8 mouse cellular contexts compared by ENCODE assay signal in the genomic region with DNA sequence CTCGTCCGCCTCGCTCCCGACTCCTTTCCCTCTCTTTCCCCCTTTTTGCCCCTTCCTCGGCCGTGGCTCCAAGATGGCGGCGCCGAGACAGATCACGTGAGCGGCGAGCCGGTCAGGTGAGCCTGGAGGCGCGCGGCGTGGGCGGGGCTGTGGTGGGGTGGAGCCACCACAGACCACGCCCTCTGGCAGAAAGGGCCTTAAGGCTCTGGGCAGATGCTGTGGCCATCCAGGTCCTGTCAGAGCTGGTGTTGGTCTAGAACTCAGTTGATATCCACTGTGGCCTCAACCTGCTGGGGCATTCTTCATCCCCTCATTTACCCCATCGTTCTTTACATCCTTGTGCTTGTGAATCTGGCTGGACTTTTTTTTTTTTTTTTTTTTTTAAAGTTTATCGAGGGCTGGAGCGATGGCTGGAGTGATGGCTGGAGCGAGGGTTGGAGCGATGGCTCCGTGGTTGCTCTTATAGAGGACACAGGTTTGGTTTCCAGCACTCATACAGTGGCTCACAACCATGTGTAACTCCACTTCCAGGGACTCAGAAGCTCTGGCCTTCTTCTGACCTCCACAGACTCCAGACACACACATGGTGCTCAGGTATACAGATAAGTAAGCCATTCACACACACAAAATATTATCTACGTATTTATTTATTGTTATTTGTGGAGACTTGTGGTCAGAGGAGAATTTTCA. TPM values are rescaled to one million over a fixed set of nuclear protein-coding genes. Genes with fewer than 3 reads are reported as not detected.
DNase-seq lines count a peak whose midpoint lies in the region; ATAC-seq and TF ChIP-seq lines count a peak whose summit lies in the region.

A gene (minus strand): TSS at position 98 of the 690 bp plus-strand sequence.

- H3K9ac ChIP-seq in hindbrain, embryonic 11.5 days (ENCODE audit: low read depth, low read length): peak within 1 kb of the TSS; percentile 93
- peak within 1 kb of the TSS; percentile 91 for H3K9ac ChIP-seq in lung, embryonic 16.5 days (ENCODE audit: low read length)

- CTCF ChIA-PET in Patski (lab: Charles Lee): interaction anchor here (0.7 kb wide), 1 partner anchor 167 kb away, joined by 3 read pairs; no protein-coding TSS in a partner anchor

- peak within 1 kb of the TSS; percentile 94 for H3K4me3 ChIP-seq in hindbrain, embryonic 11.5 days (ENCODE audit: low read depth, low read length)
- H3K4me3 ChIP-seq in lung, embryonic 16.5 days (ENCODE audit: low read length): peak within 1 kb of the TSS; percentile 81

- 21% methylated on average over 26 of the region's 26 CpGs for WGBS in hindbrain, embryonic 11.5 days
- 23% methylated on average over 22 of the region's 26 CpGs for WGBS in lung, embryonic 16.5 days

- POLR2A ChIA-PET in Patski (lab: Charles Lee): interaction anchor here (1.6 kb wide), 1 partner anchor 18 kb away, joined by 3 read pairs; no protein-coding TSS in a partner anchor

- no peaks in the 10 kb centered on the region for H3K9me3 ChIP-seq in hindbrain, embryonic 11.5 days (ENCODE audit: control insufficient read depth, low read length)
- H3K9me3 ChIP-seq in lung, embryonic 16.5 days (ENCODE audit: control insufficient read depth, low read length): no peaks in the 10 kb centered on the region

- peak; percentile 37 for DNase-seq in Patski (ENCODE audit: low read depth, low spot score)
- peak; percentile 96 to 97 for DNase-seq in cerebellum, postnatal 10 days
- peak; percentile 60 to 91 for DNase-seq in frontal cortex, adult 2 months (ENCODE audit: extremely low spot score in 1 of 2, low spot score in 1 of 2)
- DNase-seq in hindbrain, embryonic 11.5 days (ENCODE audit: low spot score): peak; percentile 95
- DNase-seq in layer of hippocampus, adult 9-11 months: peak; percentile 89
- peak; percentile 88 for DNase-seq in ovary, postnatal 14 days (ENCODE audit: low spot score)
- peak; percentile 89 for DNase-seq in thymus, postnatal 14 days

- in situ Hi-C loops in Patski (cut with MboI; ENCODE audit: low pct_unique_long_range_greater_than_20kb): no loop called here

- peak; percentile 91 for ATAC-seq in Patski
- ATAC-seq in hindbrain, embryonic 11.5 days (ENCODE audit: low FRiP score): peak; percentile 94
- peak; percentile 97 for ATAC-seq in lung, embryonic 16.5 days (ENCODE audit: low read depth)

- H3K27me3 ChIP-seq in Patski: no peaks in the 10 kb centered on the region
- H3K27me3 ChIP-seq in hindbrain, embryonic 11.5 days (ENCODE audit: control insufficient read depth, insufficient read depth, low read length): no peaks in the 10 kb centered on the region
- no peaks in the 10 kb centered on the region for H3K27me3 ChIP-seq in lung, embryonic 16.5 days (ENCODE audit: control insufficient read depth, insufficient read depth, low read depth, low read length)

- no peak for TF ChIP-seq CTCF in Patski (IDR thresholded peaks at IDR 0.05)

- peak within 1 kb of the TSS; percentile 69 for H3K4me2 ChIP-seq in hindbrain, embryonic 11.5 days (replicated peaks; ENCODE audit: low read depth, low read length)
- peak within 1 kb of the TSS; percentile 86 for H3K4me2 ChIP-seq in lung, embryonic 16.5 days (ENCODE audit: low read depth, low read length)

- H3K27ac ChIP-seq in hindbrain, embryonic 11.5 days (ENCODE audit: low read depth, low read length): peak within 1 kb of the TSS; percentile 86
- H3K27ac ChIP-seq in lung, embryonic 16.5 days (ENCODE audit: low read length): peak within 1 kb of the TSS; percentile 62

- no peaks in the 10 kb centered on the region for H3K4me1 ChIP-seq in hindbrain, embryonic 11.5 days (replicated peaks; ENCODE audit: control insufficient read depth, insufficient read depth, low read length)
- peaks cover 6% of the 10 kb centered on the region; the same call in 1 of the 2 replicates for H3K4me1 ChIP-seq in lung, embryonic 16.5 days (replicated peaks; ENCODE audit: control insufficient read depth, insufficient read depth, low read length)

- H3K36me3 ChIP-seq in hindbrain, embryonic 11.5 days (ENCODE audit: control insufficient read depth, insufficient read depth, low read length): 0 out of 2 replicates have a peak, but pooled peaks cover 3% of the 10 kb centered on the region
- H3K36me3 ChIP-seq in lung, embryonic 16.5 days (ENCODE audit: control insufficient read depth, insufficient read depth, low read length): peaks cover 18% of the 10 kb centered on the region

RNA-seq across cellular contexts. Expression of the gene that starts here (rescaled TPM):
- 19.1 TPM for polyA plus RNA-seq in Patski (2021)
- 12.7 and 13.9 TPM in 2 replicates for polyA plus RNA-seq in frontal cortex, adult 2 months (2012; rRNA removed)
- 16.2 and 21.4 TPM in 2 replicates for polyA plus RNA-seq in hindbrain, embryonic 11.5 days (2014; fragmentation: Nextera tagmentation; extraction: Ambion mirVana)
- 15.8 and 16.2 TPM in 2 replicates for polyA plus RNA-seq in lung, embryonic 16.5 days (2015; fragmentation: Nextera tagmentation; extraction: Ambion mirVana)

Comparison
In these comparisons a context has a peak if more than half of its experiments do, and no peak if none do; other contexts are left out.
1. Peak in every context shown above with its lines: DNase-seq, ATAC-seq, H3K4me3 ChIP-seq and H3K27ac ChIP-seq.
2. DNase-seq: peak in every context shown above with its lines; median percentile 96 in cerebellum, postnatal 10 days; 95 in hindbrain, embryonic 11.5 days; 89 in layer of hippocampus, adult 9-11 months; 89 in thymus, postnatal 14 days; 88 in ovary, postnatal 14 days; 76 in frontal cortex, adult 2 months; 37 in Patski.